Mouse (Mus musculus): ENCODE results near the gene Rtn1. TPM values are rescaled to one million over a fixed set of nuclear protein-coding genes. Genes with fewer than 3 reads are reported as not detected.

Gene Rtn1
- total RNA-seq, 2 experiments from 2014 or later = not detected

DNA sequence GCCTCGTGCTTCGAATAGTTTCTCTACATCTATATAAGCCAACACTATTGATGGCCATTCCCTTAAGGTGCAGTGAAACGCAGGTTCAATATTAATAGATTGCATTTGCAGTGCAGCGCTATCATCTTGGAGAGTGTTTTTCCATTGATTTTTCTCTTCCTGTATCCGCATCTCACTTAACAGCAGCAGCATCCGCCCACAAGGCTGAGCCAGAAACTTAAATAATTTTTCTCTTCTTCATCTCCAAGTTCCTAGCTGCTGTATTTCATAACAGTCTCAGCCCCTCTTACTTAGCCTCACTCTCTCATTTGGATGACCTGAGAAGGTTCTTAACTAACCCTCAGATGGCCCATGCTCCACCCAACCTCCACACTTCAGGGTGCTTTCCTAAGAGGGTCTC, 20.7 kb downstream of the Rtn1 start:
- ATAC-seq (replicated peaks; ENCODE audit: low FRiP score, poor library complexity, severe bottlenecking) = no peak

DNA sequence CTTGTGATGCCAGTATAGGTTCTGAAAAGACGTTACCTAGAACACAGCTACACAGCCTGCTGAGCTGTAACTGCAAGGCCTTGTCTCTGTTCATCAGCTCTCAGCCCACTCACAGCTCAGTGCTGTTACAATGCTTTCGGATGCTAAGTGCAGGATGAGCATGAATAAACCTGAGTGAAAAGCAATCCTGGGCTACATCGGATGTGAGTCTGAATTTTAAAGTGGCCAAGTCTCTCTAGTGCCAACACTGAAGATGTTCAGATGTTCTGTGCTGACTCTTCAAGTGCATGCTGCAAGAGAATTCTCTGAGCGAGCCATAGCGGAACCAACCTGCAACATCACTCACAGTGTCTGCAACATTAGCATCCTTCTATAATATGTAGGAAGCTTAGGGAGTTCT, 32.5 kb downstream of the Rtn1 start:
- no peak for ATAC-seq (replicated peaks; ENCODE audit: low FRiP score, poor library complexity, severe bottlenecking)

DNA sequence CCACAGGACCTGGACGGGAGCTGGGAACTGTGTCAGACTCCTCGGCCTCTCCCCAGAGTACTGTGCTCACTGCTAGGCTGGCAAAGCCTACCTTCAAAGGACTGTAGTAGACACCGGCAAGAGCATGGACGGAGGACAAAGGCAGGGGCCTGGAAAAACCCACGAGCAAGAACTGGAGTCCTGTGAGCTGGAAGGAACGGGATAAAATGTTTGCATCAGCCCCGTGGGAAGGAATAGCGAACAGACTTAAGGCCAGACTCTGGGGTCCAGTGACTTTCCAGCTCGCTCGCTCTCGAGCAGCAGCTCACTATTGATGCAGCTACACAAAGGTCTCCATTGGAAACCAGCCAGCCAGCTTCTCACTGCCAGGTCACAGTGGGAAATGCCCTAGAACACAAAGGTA, 34.0 kb downstream of the Rtn1 start:
- no peak for ATAC-seq (replicated peaks; ENCODE audit: low FRiP score, poor library complexity, severe bottlenecking)

DNA sequence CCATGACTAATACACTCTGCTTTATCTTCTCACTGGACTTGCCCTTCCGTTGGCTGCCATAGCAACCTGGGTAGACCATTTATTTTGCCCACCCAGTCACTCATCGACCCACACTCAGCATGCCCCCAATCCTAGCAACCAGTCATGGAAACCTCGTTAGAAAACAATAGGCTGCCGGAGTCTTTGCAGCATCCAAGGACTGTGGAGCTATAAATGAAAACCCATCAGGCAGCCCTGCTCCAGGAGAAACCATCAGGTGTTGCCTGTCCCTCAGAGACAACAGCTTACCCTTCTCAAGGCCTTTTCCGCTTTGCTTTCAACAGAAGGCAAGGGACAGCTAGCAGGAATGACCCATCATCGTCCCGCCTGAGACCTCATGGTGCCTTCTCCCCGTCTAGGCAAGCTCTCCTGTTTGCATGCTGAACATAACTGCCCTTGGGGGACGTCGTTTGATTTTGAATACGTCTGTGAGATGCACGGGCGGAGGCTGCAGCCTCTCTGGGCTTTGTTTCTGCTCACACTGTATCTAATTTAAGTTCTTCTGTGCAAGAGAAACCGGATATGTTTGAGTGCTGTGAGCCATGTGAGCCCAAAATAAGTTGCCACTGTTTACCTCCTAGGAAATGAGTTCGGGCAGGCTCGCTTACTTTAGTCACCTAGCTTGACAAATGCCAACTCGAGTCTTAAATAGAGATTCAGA, 34.8 kb downstream of the Rtn1 start:
- no peak for ATAC-seq (replicated peaks; ENCODE audit: low FRiP score, poor library complexity, severe bottlenecking)

DNA sequence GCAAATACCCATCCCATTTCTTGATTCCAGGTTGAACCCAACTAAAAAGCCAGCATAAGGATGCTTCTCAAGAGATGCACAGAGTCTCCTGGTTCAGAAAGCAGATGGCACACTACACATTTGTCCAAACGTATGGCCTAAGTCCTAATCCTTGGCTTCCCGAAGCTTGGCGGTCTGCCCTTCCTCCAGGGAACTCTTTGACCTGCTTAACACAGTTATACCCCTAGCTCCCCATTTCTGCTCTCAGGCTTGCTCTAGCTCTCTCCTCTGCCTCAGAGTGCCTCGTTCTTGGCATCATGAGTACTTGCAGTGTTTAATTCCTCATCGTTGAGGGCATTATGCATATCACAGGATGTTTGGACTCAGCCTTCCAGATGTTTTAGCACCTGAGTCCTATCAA, 38.8 kb downstream of the Rtn1 start:
- ATAC-seq (replicated peaks; ENCODE audit: low FRiP score, poor library complexity, severe bottlenecking) = no peak

DNA sequence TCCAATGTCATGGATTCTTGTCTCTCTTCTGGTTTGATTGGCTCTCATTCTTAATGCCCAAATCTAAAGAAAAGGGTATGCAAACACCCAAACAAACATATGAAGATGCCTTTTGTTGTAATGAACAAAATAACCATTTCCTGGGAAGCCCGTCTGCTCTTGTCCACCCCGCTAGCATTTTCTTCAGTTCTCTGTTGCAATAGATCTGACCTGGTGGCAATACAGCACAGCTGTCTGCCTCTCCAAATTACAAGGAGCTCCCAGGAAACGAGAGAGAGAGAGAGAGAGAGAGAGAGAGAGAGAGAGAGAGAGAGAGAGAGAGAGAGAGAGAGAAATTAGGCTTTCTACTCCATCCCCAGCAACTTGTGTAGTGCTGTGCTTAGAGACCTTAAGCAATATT, 42.1 kb downstream of the Rtn1 start:
- no peak for ATAC-seq (replicated peaks; ENCODE audit: low FRiP score, poor library complexity, severe bottlenecking)

DNA sequence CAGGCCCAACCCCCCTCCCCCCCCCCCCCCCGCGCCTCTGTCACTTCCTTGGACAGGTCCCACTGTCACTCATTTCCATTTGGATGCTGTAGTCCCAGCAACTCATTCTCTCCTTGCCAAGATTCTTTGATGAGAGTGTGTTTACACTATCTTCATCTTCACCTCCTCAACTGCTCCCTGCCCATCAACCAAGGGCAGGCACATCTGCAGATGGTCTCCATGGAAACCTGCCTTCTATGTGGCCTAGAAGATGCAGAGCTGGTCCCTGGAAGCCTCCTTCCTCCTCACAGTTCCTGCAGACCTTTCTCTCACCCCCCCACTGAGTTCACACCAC, 42.8 kb downstream of the Rtn1 start:
- ATAC-seq (replicated peaks; ENCODE audit: low FRiP score, poor library complexity, severe bottlenecking) = no peak

DNA sequence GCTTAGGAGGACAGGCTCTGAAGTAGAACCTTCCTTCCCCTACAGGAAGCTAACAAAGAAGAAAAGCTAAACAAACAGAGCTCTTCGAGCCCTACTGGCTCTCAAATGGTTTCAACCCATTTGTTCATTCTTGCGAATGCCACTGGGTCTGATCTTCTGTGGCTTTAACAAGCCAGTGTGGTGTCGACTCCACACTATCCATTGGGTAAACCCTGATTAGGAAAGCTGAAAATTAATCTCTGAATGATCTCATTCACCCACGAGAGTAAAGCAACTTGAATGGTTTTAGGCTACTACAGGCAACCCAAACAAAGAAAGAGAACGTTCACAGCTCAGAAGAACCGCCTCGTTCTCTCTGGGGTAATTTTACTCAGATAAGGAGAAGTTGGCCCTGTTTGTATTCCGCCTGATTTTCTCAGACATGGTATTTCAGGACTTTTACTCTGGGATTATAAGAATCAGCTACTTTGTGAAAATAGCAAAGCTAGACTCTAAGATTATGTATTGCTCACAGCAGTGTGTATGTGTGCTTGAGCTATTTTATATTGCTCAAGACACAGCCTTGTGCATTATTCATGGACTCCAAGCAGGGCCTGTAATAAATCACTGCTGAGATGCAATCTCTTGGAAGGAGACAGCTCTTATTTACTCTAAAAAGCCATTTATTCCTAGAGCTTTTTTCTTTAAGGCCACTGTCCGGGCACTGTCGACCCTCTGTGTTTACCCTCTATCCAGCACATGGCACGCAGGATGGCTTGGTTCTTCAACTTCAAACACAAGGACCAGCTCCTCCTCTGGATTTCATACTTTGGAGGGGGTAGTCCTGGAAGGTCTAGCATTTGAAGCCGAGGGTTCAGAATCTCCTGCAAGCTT, 43.4 kb downstream of the Rtn1 start:
- ATAC-seq (replicated peaks; ENCODE audit: low FRiP score, poor library complexity, severe bottlenecking) = no peak

DNA sequence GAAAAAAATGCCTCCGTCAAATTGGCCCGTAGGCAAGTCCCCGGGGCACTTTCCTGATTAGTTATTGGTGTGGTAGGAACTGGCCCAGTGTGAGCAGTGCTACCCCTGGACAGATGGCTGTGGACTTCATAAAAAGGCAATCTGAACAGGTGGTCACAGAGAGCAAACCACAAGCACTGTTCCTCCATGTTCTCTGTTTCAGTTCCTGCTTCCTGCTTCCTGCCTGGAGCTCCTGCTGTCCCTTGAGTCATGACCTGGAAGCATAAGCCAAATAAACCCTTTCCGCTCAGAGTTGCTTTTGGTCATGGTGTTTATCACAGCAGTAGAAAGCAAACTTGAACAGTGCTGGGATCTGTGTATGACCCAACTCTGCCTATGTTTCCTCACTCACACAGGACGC, 44.3 kb downstream of the Rtn1 start:
- no peak for ATAC-seq (replicated peaks; ENCODE audit: low FRiP score, poor library complexity, severe bottlenecking)

DNA sequence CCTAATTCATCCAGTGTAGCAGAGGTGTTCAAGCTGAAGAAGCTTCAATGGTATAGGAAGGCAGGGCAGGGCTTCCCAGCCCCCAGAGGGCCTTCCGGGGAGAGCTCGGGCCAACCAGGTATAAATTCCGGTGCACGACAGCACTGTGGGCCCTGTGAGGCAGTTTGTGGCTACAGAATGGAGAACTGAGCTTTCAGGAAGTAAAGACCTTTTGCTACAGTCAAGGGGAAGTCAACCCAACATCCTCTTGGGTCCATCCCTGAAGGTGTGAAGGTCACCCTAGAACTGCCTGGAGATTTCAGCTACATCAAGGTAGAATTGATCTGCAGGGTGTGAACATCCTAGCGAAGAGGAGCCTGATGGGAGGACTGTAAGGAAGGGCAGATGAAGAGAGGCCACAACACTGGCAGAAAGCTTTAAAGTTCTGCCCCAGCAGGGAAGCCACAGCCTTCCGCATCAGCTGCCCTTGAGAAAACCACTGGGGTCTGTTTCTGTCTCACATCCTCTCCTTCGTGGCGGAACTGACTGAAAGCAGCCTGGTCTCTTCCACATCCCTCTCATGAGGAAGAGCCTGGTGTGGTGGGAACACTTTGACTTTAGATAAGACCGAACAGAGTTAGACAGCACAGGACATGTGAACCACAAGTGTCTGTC, 47.0 kb downstream of the Rtn1 start:
- no peak for ATAC-seq (replicated peaks; ENCODE audit: low FRiP score, poor library complexity, severe bottlenecking)

DNA sequence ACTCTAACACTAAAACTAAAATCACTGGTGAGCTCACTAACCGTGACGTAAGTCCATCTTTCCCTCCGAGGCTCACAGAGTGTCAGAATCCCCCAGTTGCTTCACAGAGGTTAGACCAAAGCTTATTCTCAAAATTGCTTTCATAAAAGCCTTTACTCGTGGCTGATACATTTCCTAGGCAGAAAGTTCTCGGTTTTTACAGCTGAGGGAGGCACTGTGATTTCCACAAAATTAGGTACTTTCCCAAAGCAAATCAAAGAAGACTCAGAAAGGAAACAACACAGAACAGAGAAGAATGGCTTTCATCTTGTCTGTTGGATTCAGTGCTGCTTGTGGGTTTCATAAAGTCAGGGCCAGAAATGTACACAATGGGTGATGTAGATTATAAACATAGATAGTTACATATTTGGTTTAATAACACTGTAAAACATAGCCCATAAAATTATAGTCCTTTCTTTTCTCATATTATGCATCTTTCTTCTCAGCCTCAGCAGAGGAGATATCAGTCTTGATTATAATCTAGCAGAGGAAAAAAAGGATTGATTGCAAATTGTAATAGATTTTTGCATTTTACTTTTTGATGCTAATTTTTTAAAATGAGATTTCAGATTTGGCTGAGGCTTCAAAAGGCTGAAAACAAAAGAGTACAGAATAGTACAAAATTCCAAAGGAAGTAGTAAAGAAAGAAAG, 47.8 kb downstream of the Rtn1 start:
- no peak for ATAC-seq (replicated peaks; ENCODE audit: low FRiP score, poor library complexity, severe bottlenecking)

DNA sequence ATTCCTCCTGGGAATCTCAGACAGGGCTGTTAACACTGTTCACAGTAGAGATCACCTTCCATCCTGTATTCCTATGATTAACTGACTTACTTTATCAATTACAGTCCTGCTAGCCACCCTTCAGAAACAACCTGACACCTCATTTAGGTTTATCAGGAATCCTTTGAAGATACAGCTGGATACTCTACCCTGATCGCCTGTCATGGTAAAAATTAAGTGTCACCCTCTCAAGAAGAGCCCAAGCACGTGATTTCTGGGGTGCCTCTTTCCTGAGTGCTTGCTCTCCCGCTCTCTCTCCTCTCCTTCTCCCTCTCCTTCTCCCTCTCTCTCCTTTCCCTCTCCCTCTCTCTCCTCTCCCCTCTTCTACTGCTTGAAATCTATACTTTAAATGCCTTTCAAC, 49.0 kb downstream of the Rtn1 start:
- no peak for ATAC-seq (replicated peaks; ENCODE audit: low FRiP score, poor library complexity, severe bottlenecking)

DNA sequence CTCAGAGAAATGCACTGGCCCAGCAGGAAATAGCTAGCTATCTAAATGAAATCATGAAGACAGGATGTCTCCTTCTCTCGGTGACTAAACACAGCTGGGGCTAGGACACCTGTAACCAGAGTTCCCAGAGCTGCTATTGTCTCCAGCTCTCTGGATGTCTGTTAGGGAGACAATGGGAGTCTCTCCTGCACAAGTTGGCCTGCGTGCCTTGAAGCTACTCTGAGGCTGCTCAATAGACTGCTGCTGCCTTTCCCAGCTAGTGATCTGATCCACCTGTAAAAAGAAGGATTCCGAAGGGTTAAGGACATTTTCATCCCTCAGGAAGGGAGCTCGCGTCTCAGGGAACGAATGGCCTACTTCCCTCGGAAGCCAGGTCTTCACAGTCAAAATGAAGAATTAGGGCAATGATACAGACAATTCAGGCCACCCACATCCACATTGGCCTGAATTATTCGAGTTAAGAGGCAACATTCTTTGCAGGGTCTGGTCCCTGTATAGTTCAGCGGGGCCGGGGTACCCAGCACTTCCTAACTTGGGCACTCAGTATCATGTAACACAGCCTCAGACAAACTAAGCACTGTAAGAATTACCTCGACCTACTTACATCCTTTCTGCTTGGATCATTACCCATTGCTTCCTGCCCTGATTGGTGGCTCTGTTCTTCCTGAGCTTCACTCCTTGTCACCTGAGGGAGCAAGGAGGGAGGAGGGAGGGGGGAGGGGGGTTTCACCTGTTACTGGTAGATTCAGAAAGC, 51.0 kb downstream of the Rtn1 start:
- no peak for ATAC-seq (replicated peaks; ENCODE audit: low FRiP score, poor library complexity, severe bottlenecking)

DNA sequence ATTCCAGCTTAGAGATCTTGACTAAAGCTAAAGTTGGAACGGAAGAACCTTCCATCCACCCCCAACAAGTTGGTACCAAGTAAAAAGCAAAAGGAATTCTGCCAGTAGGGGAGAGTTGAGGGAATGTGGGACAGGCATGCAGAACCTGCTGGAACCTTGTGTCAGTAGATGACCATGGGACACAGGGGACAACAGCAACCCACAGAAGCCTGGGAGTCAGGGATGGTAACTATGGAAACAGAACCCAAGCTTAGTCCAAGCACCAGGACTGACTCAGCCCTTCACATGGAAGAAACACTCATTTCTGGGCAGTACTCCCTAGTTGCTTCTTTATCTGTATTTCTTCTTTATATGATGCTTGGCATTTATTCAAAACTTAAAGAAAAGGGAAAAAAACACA, 54.6 kb downstream of the Rtn1 start:
- ATAC-seq (replicated peaks; ENCODE audit: low FRiP score, poor library complexity, severe bottlenecking) = no peak

DNA sequence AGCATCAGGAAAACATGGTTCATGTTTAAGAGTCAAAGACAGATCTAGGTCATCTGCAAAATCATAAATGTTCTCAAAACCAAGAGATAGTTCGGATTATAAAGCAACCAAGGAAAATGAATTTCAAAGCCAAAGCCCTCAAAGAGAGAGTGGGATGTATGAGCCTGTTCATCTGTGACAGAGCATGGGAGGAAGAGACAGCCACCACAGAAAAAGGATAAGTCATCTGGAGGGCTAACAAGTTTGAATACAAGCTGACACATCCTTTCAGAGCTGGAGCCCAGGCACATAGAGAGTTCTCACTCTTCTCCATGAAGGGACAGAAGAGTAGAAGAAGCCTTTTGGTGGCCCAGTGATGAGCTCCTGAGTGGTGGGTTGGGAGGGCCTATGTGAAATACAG, 55.3 kb downstream of the Rtn1 start:
- ATAC-seq (replicated peaks; ENCODE audit: low FRiP score, poor library complexity, severe bottlenecking) = no peak

DNA sequence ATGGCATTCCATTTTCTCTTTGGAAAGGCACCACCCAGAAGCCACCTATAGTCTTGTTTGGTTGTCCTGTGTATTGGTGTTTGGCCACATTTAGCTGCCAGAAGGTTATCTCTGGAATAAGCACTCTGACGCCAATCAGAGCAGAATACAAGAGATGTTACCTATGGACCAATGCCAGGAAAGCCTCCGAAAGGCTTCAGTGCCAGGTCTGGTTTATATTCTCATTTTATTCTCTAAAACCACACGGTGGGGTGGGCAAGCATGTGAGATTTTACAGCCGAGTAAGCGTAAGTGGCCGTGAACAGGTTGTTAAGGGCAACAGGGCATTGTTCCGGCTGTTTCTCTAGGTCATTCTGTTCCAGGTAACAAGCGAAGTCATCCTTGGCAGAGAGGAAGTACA, 60.3 kb downstream of the Rtn1 start:
- no peak for ATAC-seq (replicated peaks; ENCODE audit: low FRiP score, poor library complexity, severe bottlenecking)

DNA sequence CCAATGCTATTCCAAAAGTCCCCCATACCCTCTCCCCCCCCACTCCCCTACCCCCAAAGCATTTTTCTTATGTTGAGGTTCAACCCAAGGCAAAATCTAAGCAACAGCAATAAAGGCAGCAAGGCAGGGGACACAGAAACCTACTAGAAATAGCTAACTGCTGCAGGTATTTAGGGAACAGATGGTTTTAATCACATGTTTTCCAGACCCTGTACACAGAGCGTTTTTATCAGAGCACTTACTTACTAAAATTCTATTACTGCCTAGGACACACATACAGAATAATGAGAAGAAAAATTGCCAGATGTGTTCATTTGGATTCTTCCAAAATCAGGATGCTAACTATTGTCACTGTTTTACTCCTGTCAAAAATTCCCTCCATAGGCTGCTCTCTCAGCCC, 61.7 kb downstream of the Rtn1 start:
- no peak for ATAC-seq (replicated peaks; ENCODE audit: low FRiP score, poor library complexity, severe bottlenecking)

DNA sequence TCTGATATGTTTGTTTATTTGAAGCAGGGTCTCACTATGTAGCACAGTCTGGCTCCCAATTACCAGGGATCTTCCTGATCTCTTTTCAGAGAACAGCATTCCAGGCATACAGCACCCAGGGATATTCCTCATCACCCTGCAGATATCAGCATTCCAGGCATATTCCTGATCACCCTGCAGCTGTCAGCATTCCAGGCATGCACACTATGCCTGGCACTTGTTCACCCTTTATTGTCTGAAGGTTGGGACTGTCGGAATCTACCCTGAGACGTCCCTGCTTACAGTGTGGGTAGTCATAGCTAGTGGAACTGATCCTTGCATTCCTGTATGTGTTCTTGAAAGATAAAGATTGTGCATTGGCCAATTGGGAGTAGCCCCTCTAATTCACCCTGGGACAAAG, 65.2 kb downstream of the Rtn1 start:
- ATAC-seq (replicated peaks; ENCODE audit: low FRiP score, poor library complexity, severe bottlenecking) = no peak

DNA sequence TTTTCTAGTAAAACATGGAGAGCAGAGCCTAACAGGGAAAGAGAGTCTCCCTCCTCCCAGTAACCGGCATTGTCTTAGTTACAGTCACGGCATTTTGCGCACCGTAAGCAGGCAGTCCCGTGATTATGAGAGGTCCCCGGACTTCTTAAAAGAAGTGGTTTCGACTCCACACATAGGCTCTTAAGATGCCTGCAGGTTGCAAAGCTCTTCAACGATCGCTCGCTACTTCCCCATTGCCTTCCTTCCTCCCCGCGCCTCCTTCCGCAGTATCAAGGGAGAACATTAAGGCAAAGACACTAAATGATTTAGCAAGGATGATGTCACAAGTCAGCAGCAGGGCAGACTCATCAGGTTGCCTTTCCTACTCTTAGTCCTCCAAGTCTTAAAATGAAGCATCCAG, 72.8 kb downstream of the Rtn1 start:
- no peak for ATAC-seq (replicated peaks; ENCODE audit: low FRiP score, poor library complexity, severe bottlenecking)

DNA sequence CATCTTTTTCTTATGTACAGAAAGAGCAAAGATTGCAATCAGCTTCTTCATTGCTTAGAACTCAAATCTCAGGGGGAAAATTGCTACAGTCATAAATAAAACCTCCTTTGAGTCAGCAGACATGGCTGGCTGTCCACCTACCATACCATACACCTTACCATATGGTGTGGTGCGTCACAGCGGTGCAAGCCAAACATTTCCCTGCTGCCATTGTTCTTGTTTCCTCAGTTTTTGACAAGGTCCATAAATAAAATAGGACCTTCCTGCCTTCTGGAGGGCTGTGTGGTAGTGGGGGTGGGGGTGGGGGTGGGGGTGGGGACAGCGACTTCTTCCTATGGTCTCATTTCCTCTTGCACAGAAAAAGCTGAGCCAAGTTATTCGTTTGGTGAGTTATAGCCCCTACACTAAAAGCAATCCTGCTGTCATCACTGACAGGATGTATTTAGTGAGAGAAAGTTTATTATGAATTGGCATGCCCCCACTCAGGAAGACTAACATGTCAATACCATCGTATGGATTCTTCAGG, 76.3 kb downstream of the Rtn1 start:
- no peak for ATAC-seq (replicated peaks; ENCODE audit: low FRiP score, poor library complexity, severe bottlenecking)

All from erythroblast, adult 5-6 weeks (primary cell).